Mouse (Mus musculus) cortical plate, adult 2 months (tissue): ENCODE measurements around the gene Atp6v0d1. TPM values are rescaled to one million over a fixed set of nuclear protein-coding genes. Genes with fewer than 3 reads are reported as not detected.

Experiments
- H3K27ac ChIP-seq: fragments of 200-500 bp; 2 replicates; pipeline ENCODE4 v1.5.1; 2012; ENCODE audit warnings: low read length, control low read depth, inconsistent platforms; ENCODE audit not compliant: insufficient read depth
- H3K4me1 ChIP-seq: fragments of 200-500 bp; 2 replicates; pipeline ENCODE4 v1.6.1; 2011; ENCODE audit warnings: low read length; ENCODE audit not compliant: control insufficient read depth, insufficient read depth
- H3K4me3 ChIP-seq: fragments of 200-500 bp; 2 replicates; pipeline ENCODE4 v1.5.1; 2011; ENCODE audit warnings: mild to moderate bottlenecking, low read length, control low read depth; ENCODE audit not compliant: insufficient read depth
- CTCF ChIP-seq: fragments of 200-500 bp; IDR thresholded peaks from 2 replicates; pipeline ENCODE4 v1.5.1; 2011; ENCODE audit warnings: mild to moderate bottlenecking, control low read depth, low read length; ENCODE audit not compliant: insufficient read depth; ENCODE audit errors: extremely low read depth
- POLR2A ChIP-seq: fragments of 200-500 bp; IDR thresholded peaks from 2 replicates; pipeline ENCODE4 v1.6.1; 2011; ENCODE audit warnings: mild to moderate bottlenecking, low read length, control low read depth; ENCODE audit not compliant: insufficient read depth; ENCODE audit errors: extremely low read depth
- polyA plus RNA-seq: library from polyadenylated mRNA; depleted of rRNA; stranded (reverse); fragments of >200 nt; gene quantifications from 2 replicates; pipeline ENCODE4 v1.2.3, GENCODE M21; 2012; rRNA removed

The Atp6v0d1 gene
- polyA plus RNA-seq, 1 experiment, result 359 TPM

DNA sequence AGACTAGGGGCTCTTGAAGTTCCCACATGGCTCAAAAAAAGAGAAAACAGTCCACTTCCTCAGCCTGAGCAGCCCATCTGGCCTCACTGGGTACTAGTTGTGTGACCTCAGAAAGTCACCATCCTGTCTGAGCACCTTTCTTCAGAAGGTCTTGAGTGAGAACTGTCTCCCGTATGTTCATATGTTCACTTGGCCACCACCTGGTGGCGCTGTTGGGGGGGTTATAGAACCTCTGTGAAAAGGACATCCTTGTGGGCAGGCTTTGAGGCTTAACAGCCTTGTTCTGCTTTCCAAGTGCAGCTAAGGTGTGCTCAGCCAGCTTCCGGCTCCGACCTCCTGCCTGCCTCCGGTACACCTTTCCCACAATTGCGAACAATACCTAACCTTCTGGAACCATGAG lies 84.4 kb downstream of the Atp6v0d1 start:
- Histone ChIP-seq H3K4me3 (no peak overlapping the region), H3K27ac (no peak overlapping the region), H3K4me1 (no peaks in the 10 kb centered on the region)
- TF ChIP-seq POLR2A, result no peak
- peak; percentile 55 for TF ChIP-seq CTCF

DNA sequence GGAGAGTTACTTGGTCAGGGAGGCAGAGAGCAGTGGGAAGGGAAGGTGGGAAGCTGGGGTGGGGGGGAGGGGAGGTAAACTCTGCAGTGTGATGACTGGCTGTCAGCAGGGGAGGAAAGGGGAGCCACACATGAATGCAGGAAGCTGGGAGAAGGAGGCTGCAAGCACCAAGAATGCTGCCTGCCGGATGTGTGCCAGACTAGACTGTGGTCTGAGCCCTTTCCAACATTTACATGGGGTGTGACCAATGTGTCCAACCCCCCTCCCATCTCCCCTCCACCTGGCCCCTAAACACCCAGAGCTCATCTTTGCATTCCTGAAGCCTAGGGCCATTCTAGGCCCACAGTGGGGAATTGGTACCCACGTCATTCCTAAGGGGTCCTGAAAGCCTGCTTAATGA lies 84.8 kb downstream of the Atp6v0d1 start:
- Histone ChIP-seq H3K27ac (no peak overlapping the region), H3K4me3 (no peak overlapping the region), H3K4me1 (no peaks in the 10 kb centered on the region)
- TF ChIP-seq CTCF (no peak), POLR2A (no peak)

DNA sequence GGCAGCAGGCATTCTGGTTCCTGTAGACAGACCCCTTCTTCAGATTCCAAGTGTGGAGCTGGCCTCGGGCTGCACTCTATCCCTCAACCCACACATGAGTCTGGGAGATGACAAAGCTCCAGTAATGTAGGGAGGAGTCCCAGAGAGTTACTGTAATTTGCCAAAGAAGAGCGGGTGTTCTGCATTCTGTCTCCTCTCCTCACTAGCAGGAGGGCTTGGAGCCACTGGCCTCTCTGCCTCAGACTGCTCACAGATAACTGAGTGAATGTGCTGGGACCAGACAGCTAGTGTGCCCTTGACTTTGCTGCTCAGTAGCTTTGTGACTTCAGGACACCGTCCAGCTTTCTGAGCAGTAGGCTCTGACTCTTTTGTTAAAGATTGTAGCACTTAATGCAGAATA lies 88.1 kb downstream of the Atp6v0d1 start:
- Histone ChIP-seq H3K4me1 (peaks cover 3% of the 10 kb centered on the region), H3K27ac (no peak overlapping the region), H3K4me3 (no peak overlapping the region)
- no peak for TF ChIP-seq POLR2A
- no peak for TF ChIP-seq CTCF

DNA sequence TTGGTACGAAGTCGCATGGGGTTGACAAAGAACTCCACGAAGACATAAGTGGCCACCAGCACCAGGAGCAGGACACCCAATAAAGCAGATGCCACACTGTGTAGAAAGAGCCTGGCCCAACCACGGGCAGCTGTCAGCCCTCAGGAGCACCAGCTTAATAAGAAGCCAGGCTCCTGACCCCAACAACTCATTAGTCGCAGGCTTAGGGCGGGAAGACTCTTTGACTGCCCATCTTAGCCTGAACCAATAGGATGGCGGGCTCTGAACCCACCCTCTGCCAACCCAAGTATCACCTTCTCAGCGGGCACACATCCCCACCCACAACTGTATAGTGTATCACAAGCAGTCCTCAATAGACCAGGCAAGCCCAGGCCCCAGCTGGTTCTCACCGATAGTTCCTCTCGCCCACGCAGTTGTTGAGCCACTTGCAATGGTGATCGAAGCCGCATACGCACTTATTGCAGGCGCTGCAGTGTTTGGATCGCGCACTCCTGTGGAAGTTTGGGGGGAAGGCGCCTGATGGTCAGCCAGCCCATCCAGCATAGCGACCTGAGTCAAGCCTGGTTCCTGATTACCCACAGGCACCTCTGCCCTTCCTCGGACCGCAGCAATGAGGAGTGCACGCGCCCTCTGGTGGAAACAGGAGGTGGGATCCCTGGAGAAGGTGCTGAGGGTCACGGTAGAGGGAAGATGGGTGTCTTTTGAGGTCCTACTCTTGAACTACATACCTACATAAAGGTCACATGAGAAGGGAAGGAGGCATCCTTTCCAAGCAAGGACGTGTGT lies 89.0 kb downstream of the Atp6v0d1 start:
- Histone ChIP-seq H3K4me1 (peaks cover 3% of the 10 kb centered on the region), H3K27ac (no peak overlapping the region), H3K4me3 (no peak overlapping the region)
- TF ChIP-seq POLR2A (no peak), CTCF (peak; percentile 55)

DNA sequence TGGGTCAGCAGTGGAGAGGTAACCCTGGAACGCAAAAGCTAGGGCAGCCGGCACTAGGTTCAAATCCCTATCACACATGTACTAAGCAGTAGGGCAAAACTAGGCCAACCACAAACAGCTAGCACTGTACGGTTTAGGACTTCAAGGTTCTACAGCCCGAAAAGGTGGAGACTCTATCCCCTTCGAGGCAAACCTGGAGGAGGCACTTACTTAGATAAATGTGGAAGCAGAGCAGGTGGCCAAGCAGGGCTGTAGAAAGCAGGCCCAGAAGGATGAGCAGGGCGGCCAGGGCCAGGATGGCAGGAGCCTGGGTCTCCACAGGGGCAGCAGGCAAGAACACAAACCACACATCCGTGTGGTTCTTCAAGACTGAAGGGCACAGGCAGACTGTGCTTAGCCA lies 89.7 kb downstream of the Atp6v0d1 start:
- Histone ChIP-seq H3K4me1 (peaks cover 3% of the 10 kb centered on the region), H3K27ac (no peak overlapping the region), H3K4me3 (no peak overlapping the region)
- TF ChIP-seq POLR2A, result no peak
- no peak for TF ChIP-seq CTCF

DNA sequence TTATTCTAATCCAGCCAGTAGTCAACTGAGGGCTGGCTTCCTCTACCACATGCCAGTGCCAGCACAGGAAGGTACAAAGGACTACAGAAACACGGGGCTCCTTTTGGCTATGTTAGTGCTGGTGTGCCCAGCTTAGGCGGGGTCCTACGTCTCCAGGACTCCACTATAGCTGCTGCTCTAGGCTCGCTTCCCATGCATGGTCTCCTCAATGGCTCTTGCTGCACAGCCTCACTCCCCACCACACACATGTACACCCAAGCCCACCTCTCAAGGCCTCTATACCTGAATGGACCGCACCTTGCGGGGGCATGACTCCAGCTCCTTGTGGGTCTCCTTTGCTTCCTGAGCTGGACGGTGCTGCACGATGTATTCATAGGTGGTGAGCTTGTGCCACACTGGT lies 90.1 kb downstream of the Atp6v0d1 start:
- Histone ChIP-seq H3K4me3 (no peak overlapping the region), H3K4me1 (peaks cover 3% of the 10 kb centered on the region), H3K27ac (no peak overlapping the region)
- TF ChIP-seq POLR2A (no peak), CTCF (no peak)

DNA sequence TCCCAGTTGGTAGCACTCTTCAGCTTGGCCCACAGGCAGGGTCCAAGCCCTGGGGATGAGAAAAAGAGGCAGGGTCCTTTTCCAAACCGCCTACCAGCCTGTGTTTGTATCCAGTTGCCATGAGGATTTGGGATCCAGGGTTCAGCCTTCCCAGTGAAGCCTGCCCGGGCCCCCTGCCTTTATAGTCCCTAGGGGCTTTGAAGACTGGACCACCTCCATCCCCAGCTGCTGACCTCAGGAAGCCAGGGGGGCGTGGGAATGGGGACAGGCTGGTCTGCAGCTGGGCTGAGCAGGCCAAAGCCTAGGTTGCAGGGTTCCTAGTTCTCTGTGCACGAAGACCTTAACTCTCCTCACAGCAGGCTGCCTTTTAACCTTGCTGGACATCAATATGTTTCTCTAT lies 90.6 kb downstream of the Atp6v0d1 start:
- TF ChIP-seq POLR2A (no peak), CTCF (no peak)
- H3K27ac ChIP-seq, result no peak overlapping the region
- peaks cover 4% of the 10 kb centered on the region for H3K4me1 ChIP-seq
- H3K4me3 ChIP-seq, result no peak overlapping the region

DNA sequence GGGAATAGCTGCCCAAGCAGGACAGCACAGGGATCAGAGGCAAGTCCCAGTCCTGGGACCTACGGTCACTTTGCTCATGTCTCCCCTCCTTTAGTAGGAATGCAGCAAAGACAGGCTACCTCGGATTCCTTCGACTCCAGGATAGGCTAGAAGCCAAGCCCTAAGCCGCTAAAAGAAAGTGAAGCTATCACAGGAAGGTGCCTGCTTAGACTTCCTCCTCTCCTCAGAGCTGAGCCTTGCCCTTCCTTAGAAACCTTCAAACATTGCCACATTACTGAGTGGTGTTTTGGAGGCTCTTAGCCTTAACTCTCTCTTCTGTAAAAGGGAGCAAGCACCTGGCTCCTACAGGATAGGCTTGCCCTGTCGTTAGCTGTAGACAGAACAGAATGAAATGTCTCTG lies 91.2 kb downstream of the Atp6v0d1 start:
- Histone ChIP-seq H3K4me1 (peaks cover 7% of the 10 kb centered on the region), H3K4me3 (no peak overlapping the region), H3K27ac (no peak overlapping the region)
- TF ChIP-seq POLR2A (no peak), CTCF (no peak)

Other genes with a start within 250 kb of the Atp6v0d1 start
- gene Lrrc29, start 239.8 kb downstream of the Atp6v0d1 start, polyA plus RNA-seq, result 3.7 and 4.3 TPM in 2 replicates
- 71.5 and 78.1 TPM in 2 replicates for gene Tmem208, start 239.7 kb downstream of the Atp6v0d1 start, polyA plus RNA-seq
- 3.4 and 3.5 TPM in 2 replicates for gene Fhod1, start 218.1 kb downstream of the Atp6v0d1 start, polyA plus RNA-seq
- gene Slc9a5, start 217.2 kb downstream of the Atp6v0d1 start, polyA plus RNA-seq, result 33.7 and 33.8 TPM in 2 replicates
- gene Plekhg4, start 192.8 kb downstream of the Atp6v0d1 start, polyA plus RNA-seq, result 3.0 and 3.2 TPM in 2 replicates
- not detected in 2 replicates for gene Kctd19, start 152.5 kb downstream of the Atp6v0d1 start, polyA plus RNA-seq
- 0.64 and 0.94 TPM in 2 replicates for gene Lrrc36, start 152.5 kb downstream of the Atp6v0d1 start, polyA plus RNA-seq
- 77.9 and 93.2 TPM in 2 replicates for gene Tppp3, start 94.5 kb downstream of the Atp6v0d1 start, polyA plus RNA-seq
- gene Zdhhc1, start 69.1 kb downstream of the Atp6v0d1 start, polyA plus RNA-seq, result 63.6 and 66.2 TPM in 2 replicates
- gene Hsd11b2, start 47.3 kb downstream of the Atp6v0d1 start, polyA plus RNA-seq, result not detected in 2 replicates
- 47.3 and 49.1 TPM in 2 replicates for gene Ripor1, start 39.2 kb upstream of the Atp6v0d1 start, polyA plus RNA-seq
- 30.3 and 30.8 TPM in 2 replicates for gene Ctcf, start 70.5 kb upstream of the Atp6v0d1 start, polyA plus RNA-seq
- 0.15 and 0.17 TPM in 2 replicates for gene Agrp, start 71.3 kb upstream of the Atp6v0d1 start, polyA plus RNA-seq
- gene Carmil2, start 120.2 kb upstream of the Atp6v0d1 start, polyA plus RNA-seq, result 43.9 and 47.6 TPM in 2 replicates
- 49.4 and 52.3 TPM in 2 replicates for gene Acd, start 135.1 kb upstream of the Atp6v0d1 start, polyA plus RNA-seq
- 57.3 and 58.1 TPM in 2 replicates for gene Pard6a, start 135.1 kb upstream of the Atp6v0d1 start, polyA plus RNA-seq
- 0.38 and 0.52 TPM in 2 replicates for gene 4933405L10Rik, start 141.6 kb upstream of the Atp6v0d1 start, polyA plus RNA-seq
- gene Enkd1, start 142.2 kb upstream of the Atp6v0d1 start, polyA plus RNA-seq, result 16.4 and 18.3 TPM in 2 replicates
- gene Gfod2, start 192.6 kb upstream of the Atp6v0d1 start, polyA plus RNA-seq, result 15.6 and 17.8 TPM in 2 replicates